Mouse (Mus musculus): ENCODE results near the gene Emilin3.

GRCm38 (mm10) chr2:160918154-160918929 lies 6.2 kb upstream of the Emilin3 start:
- TF ChIP-seq EP300 (IDR thresholded peaks at IDR 0.05; ENCODE audit: low read depth), result no peak
- TF ChIP-seq CTCF (IDR thresholded peaks at IDR 0.05; ENCODE audit: low read depth), result no peak
